Mouse (Mus musculus) inflammation-experienced regulatory T-cells, adult 16 weeks (primary cell): ENCODE results near the gene Gm5926. TPM values are rescaled to one million over a fixed set of nuclear protein-coding genes. Genes with fewer than 3 reads are reported as not detected.

ENCODE experiments used
- polyA plus RNA-seq: library from polyadenylated mRNA; unstranded; fragments of 100-300 nt; shearing (Covaris generic); gene quantifications from one replicate; pipeline ENCODE4 v1.2.1, GENCODE M21; 2017

Gene Gm5926
- polyA plus RNA-seq = not detected

GRCm38 (mm10) chrX:32650416-32650815 is at the start of gene Gm5926:
Gene Gm5926 (plus strand): TSS chrX:32650716.

Other genes with a start within 250 kb of the Gm5926 start
- not detected for gene Btbd35f1, start 90.7 kb upstream of the Gm5926 start, polyA plus RNA-seq
- not detected for gene Btbd35f21, start 75.4 kb downstream of the Gm5926 start, polyA plus RNA-seq
- not detected for gene Btbd35f30, start 243.9 kb downstream of the Gm5926 start, polyA plus RNA-seq